Comparison of ENCODE assay signal across 21 mouse cellular contexts in genomic region chr7:88826498-88826897, GRCm38 (mm10).
DNase-seq lines count a peak whose midpoint lies in the region; ATAC-seq and TF ChIP-seq lines count a peak whose summit lies in the region.
"Had no signal": no experiment of that assay in that cellular context is flagged by ENCODE, and none has a peak within 500 bp of the region (broad histone marks: within the 10 kb centered on the region; RNA-seq: fewer than 3 reads in every experiment).

No protein-coding gene starts in this region.

- no peak overlapping the region for H3K9ac ChIP-seq in intestine, embryonic 15.5 days
- no peak overlapping the region for H3K9ac ChIP-seq in intestine, embryonic 16.5 days (ENCODE audit: low read depth, low read length)
- no peak overlapping the region for H3K9ac ChIP-seq in intestine, postnatal 0 days (ENCODE audit: low read depth, low read length)

- H3K36me3 ChIP-seq in intestine, embryonic 15.5 days = no peaks in the 10 kb centered on the region
- no peaks in the 10 kb centered on the region for H3K36me3 ChIP-seq in intestine, embryonic 16.5 days (ENCODE audit: control insufficient read depth, insufficient read depth, low read length)
- H3K36me3 ChIP-seq in intestine, postnatal 0 days (ENCODE audit: control insufficient read depth, insufficient read depth) = no peaks in the 10 kb centered on the region
- H3K36me3 ChIP-seq: G1E had no signal

- H3K27me3 ChIP-seq in intestine, embryonic 15.5 days (replicated peaks) = no peaks in the 10 kb centered on the region
- H3K27me3 ChIP-seq in intestine, embryonic 16.5 days (replicated peaks; ENCODE audit: control insufficient read depth, insufficient read depth, low read length) = no peaks in the 10 kb centered on the region
- no peaks in the 10 kb centered on the region for H3K27me3 ChIP-seq in intestine, postnatal 0 days (replicated peaks; ENCODE audit: control insufficient read depth, insufficient read depth, low read length)
- H3K27me3 ChIP-seq: CH12.LX, Patski had no signal

- 43% methylated on average over 2 of the region's 2 CpGs for WGBS in intestine, embryonic 15.5 days
- 43% methylated on average over 2 of the region's 2 CpGs for WGBS in intestine, embryonic 16.5 days
- WGBS in intestine, postnatal 0 days = 27% methylated on average over 2 of the region's 2 CpGs

- no peak overlapping the region for H3K4me3 ChIP-seq in intestine, embryonic 15.5 days (replicated peaks)
- no peak overlapping the region for H3K4me3 ChIP-seq in intestine, embryonic 16.5 days (ENCODE audit: low read length)
- no peak overlapping the region for H3K4me3 ChIP-seq in intestine, postnatal 0 days (ENCODE audit: low read depth, low read length)

- ATAC-seq in intestine, embryonic 15.5 days = peak; percentile 73
- peak; percentile 74 for ATAC-seq in intestine, embryonic 16.5 days
- ATAC-seq in intestine, postnatal 0 days = 0 out of 2 replicates have a peak, but pooled peaks have one; percentile 16
- ATAC-seq: activated CD4-positive, CD25-positive, alpha-beta regulatory T cell, adult 4 months; CD4-positive, CD25-positive, alpha-beta regulatory T cell, adult 4 months; Patski had no signal

- no peak for TF ChIP-seq CTCF in intestine, postnatal 0 days (IDR thresholded peaks at IDR 0.05; ENCODE audit: low read depth)

- H3K9me3 ChIP-seq in intestine, embryonic 15.5 days = no peaks in the 10 kb centered on the region
- H3K9me3 ChIP-seq in intestine, embryonic 16.5 days (ENCODE audit: control insufficient read depth, low read length) = no peaks in the 10 kb centered on the region
- no peaks in the 10 kb centered on the region for H3K9me3 ChIP-seq in intestine, postnatal 0 days (ENCODE audit: control insufficient read depth)
- H3K9me3 ChIP-seq: G1E had no signal

- no peak for DNase-seq in urinary bladder, postnatal 36 days (ENCODE audit: low spot score in 2 of 2)
- no peak for DNase-seq in heart, postnatal 4 days
- no peak for DNase-seq in layer of hippocampus, adult 11-12 months (ENCODE audit: low spot score)
- DNase-seq: adrenal gland, adult 2 months; adrenal gland, adult 8-10 months; adrenal gland, postnatal 10 days; adrenal gland, postnatal 14 days; adrenal gland, postnatal 25 days; adrenal gland, postnatal 36 days; B cell, adult 2 months; cerebellum, adult 11 months; cerebellum, adult 11-12 months; cerebellum, adult 18-20 months had no signal

- H3K4me1 ChIP-seq in intestine, embryonic 15.5 days (replicated peaks) = no peaks in the 10 kb centered on the region
- no peaks in the 10 kb centered on the region for H3K4me1 ChIP-seq in intestine, embryonic 16.5 days (ENCODE audit: control insufficient read depth, insufficient read depth, low read length)
- H3K4me1 ChIP-seq in intestine, postnatal 0 days (replicated peaks; ENCODE audit: control insufficient read depth, insufficient read depth, low read length) = no peaks in the 10 kb centered on the region

- H3K27ac ChIP-seq in intestine, embryonic 15.5 days = no peak overlapping the region
- H3K27ac ChIP-seq in intestine, embryonic 16.5 days (ENCODE audit: low read length) = no peak overlapping the region
- no peak overlapping the region for H3K27ac ChIP-seq in intestine, postnatal 0 days (ENCODE audit: low read depth, low read length)

- no peak overlapping the region for H3K4me2 ChIP-seq in intestine, embryonic 15.5 days (replicated peaks)
- no peak overlapping the region for H3K4me2 ChIP-seq in intestine, embryonic 16.5 days (ENCODE audit: low read depth, low read length)
- H3K4me2 ChIP-seq in intestine, postnatal 0 days (replicated peaks; ENCODE audit: low read depth) = no peak overlapping the region

Comparison
In these comparisons a context has a peak if more than half of its experiments do, and no peak if none do; other contexts are left out.
1. ATAC-seq: peak in every context shown above with its lines; median percentile 74 in intestine, embryonic 16.5 days; 73 in intestine, embryonic 15.5 days; 16 in intestine, postnatal 0 days.